Mouse (Mus musculus): ENCODE results near the gene Rgl2. TPM values are rescaled to one million over a fixed set of nuclear protein-coding genes. Genes with fewer than 3 reads are reported as not detected.
A peak's percentile ranks its signal among the peaks of the same experiment; 100 is the strongest.

Rgl2 gene
- polyA plus RNA-seq, 1 experiment from 2014 or later: 60.9 TPM

- H3K9ac ChIP-seq: peak overlapping the region; percentile 82
- H3K4me1 ChIP-seq: peaks cover 51% of the 10 kb centered on the region
- ATAC-seq (replicated peaks): no peak
- peak overlapping the region; percentile 94 for H3K4me3 ChIP-seq
- H3K36me3 ChIP-seq (replicated peaks): peaks cover 36% of the 10 kb centered on the region
- H3K27me3 ChIP-seq (replicated peaks): no peaks in the 10 kb centered on the region
- H3K4me2 ChIP-seq: peak overlapping the region; percentile 79
- 8% methylated on average over 10 of the region's 10 CpGs for WGBS
- no peaks in the 10 kb centered on the region for H3K9me3 ChIP-seq
- H3K27ac ChIP-seq: peak overlapping the region; percentile 94
Measured at GRCm38 (mm10) chr17:33956336-33956735, 27.0 kb downstream of the Rgl2 start.

DNA sequence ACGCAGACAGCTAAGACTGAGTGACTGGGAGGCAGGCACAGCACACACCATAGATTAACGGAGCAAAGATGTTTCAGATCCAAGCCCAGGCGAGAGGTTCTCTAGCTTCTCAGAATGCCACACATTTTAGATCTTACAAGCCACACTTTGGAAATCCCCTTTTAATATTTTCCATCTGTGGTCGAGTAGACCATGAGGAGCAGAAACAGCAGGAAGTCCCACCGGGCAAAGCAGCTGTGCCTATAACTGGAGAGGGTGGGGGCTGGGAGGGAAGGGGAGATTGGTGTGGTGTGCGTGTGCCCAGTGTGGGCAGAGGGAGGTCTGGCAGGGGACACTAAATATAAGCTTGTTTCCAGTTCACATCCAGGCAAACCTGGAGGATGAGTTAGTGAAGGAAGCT lies 28.1 kb downstream of the Rgl2 start:
- peaks cover 36% of the 10 kb centered on the region for H3K36me3 ChIP-seq (replicated peaks)
- no peak for ATAC-seq (replicated peaks)
- H3K9ac ChIP-seq: no peak overlapping the region
- peaks cover 41% of the 10 kb centered on the region for H3K4me1 ChIP-seq
- H3K4me3 ChIP-seq: no peak overlapping the region
- WGBS: 91% methylated on average over 6 of the region's 6 CpGs
- no peaks in the 10 kb centered on the region for H3K27me3 ChIP-seq (replicated peaks)
- H3K4me2 ChIP-seq: no peak overlapping the region
- no peak overlapping the region for H3K27ac ChIP-seq
- H3K9me3 ChIP-seq: no peaks in the 10 kb centered on the region

GRCm38 (mm10) chr17:33958451-33958850 lies 29.1 kb downstream of the Rgl2 start:
- no peak for ATAC-seq (replicated peaks)
- no peak overlapping the region for H3K27ac ChIP-seq
- H3K4me3 ChIP-seq: no peak overlapping the region
- no peak overlapping the region for H3K4me2 ChIP-seq
- no peak overlapping the region for H3K9ac ChIP-seq
- no peaks in the 10 kb centered on the region for H3K9me3 ChIP-seq
- peaks cover 31% of the 10 kb centered on the region for H3K4me1 ChIP-seq
- no peaks in the 10 kb centered on the region for H3K27me3 ChIP-seq (replicated peaks)
- peaks cover 36% of the 10 kb centered on the region for H3K36me3 ChIP-seq (replicated peaks)
- 96% methylated on average over 11 of the region's 11 CpGs for WGBS

DNA sequence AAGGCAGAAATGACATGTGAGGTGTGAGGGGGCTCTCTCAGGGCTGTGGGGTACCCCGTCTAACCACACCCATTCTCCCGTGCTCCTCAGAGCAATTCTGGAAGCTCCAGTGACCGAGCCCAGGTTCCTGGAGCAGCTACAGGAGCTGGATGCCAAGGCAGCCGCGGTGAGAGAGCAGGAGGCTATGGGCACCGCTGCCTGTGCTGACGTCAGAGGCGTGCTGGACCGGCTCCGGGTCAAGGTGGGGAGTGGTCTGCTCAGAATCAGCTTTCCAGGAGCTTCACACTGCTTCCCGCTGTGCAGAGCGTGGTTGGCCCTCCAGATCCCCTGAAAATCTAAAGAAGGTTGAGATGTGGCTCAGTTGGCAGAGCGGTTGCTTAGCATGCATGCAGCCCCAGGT lies 29.8 kb downstream of the Rgl2 start:
- Histone ChIP-seq H3K27ac (no peak overlapping the region), H3K4me3 (no peak overlapping the region), H3K9me3 (no peaks in the 10 kb centered on the region), H3K4me2 (no peak overlapping the region), H3K9ac (no peak overlapping the region), H3K27me3 (replicated peaks) (no peaks in the 10 kb centered on the region), H3K36me3 (replicated peaks) (peaks cover 35% of the 10 kb centered on the region; the same call in 1 of the 2 replicates), H3K4me1 (peaks cover 24% of the 10 kb centered on the region)
- ATAC-seq (replicated peaks): no peak
- 95% methylated on average over 13 of the region's 13 CpGs for WGBS

- Histone ChIP-seq H3K36me3 (replicated peaks) (peaks cover 37% of the 10 kb centered on the region; the same call in 1 of the 2 replicates), H3K27ac (no peak overlapping the region), H3K9me3 (no peaks in the 10 kb centered on the region), H3K4me1 (peaks cover 16% of the 10 kb centered on the region), H3K4me3 (no peak overlapping the region), H3K4me2 (no peak overlapping the region), H3K9ac (no peak overlapping the region), H3K27me3 (replicated peaks) (no peaks in the 10 kb centered on the region)
- WGBS: 93% methylated on average over 15 of the region's 15 CpGs
- ATAC-seq (replicated peaks): no peak
Measured at GRCm38 (mm10) chr17:33959948-33960347, 30.6 kb downstream of the Rgl2 start.

GRCm38 (mm10) chr17:33962876-33963275 lies 33.5 kb downstream of the Rgl2 start:
- H3K4me1 ChIP-seq: 0 out of 2 replicates have a peak, but pooled peaks cover 3% of the 10 kb centered on the region
- H3K27ac ChIP-seq: no peak overlapping the region
- WGBS: 93% methylated on average over 7 of the region's 7 CpGs
- no peaks in the 10 kb centered on the region for H3K27me3 ChIP-seq (replicated peaks)
- no peak overlapping the region for H3K9ac ChIP-seq
- H3K36me3 ChIP-seq (replicated peaks): peaks cover 44% of the 10 kb centered on the region; the same call in 1 of the 2 replicates
- no peak overlapping the region for H3K4me3 ChIP-seq
- no peaks in the 10 kb centered on the region for H3K9me3 ChIP-seq
- no peak for ATAC-seq (replicated peaks)
- no peak overlapping the region for H3K4me2 ChIP-seq

DNA sequence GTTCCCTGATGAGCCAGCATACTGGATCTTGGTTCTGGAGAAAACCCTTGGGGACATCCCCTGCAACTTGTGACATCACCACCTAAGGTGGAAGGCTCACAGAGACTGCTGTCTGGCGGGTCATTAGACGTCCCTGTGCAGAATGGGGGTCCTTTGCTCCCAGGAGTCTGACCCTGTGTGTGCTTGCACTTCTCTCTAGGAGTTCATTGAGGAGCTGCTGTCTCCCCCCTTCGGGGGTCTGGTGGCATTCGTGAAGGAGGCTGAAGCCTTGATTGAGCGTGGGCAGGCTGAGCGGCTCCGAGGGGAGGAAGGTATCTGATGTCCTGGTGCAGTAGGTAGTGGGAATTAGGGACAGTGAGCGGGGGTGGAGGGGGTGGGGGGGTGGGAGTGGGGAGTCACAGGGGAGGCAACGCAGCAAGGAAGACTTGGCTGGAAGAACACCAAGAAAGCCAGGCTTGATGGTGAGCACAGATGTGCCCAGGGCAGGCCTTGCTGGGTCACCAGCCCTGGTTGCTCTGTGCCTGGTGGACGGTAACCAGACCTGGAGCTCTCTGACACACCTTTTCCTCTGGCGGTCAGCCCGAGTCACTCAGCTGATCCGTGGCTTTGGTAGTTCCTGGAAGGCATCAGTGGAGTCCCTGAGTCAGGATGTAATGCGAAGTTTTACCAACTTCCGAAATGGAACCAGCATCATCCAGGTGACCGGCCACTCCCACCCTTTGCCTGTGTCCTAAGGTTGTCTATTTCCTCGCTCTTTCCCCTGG lies 35.9 kb downstream of the Rgl2 start:
- Histone ChIP-seq H3K9ac (no peak overlapping the region), H3K27ac (no peak overlapping the region), H3K36me3 (replicated peaks) (peaks cover 26% of the 10 kb centered on the region; the same call in 1 of the 2 replicates), H3K27me3 (replicated peaks) (no peaks in the 10 kb centered on the region), H3K4me3 (no peak overlapping the region), H3K4me2 (no peak overlapping the region), H3K4me1 (no peaks in the 10 kb centered on the region), H3K9me3 (no peaks in the 10 kb centered on the region)
- no peak for ATAC-seq (replicated peaks)
- WGBS: 91% methylated on average over 17 of the region's 17 CpGs

- peaks cover 21% of the 10 kb centered on the region; the same call in 1 of the 2 replicates for H3K36me3 ChIP-seq (replicated peaks)
- no peak overlapping the region for H3K4me2 ChIP-seq
- 87% methylated on average over 16 of the region's 16 CpGs for WGBS
- no peaks in the 10 kb centered on the region for H3K9me3 ChIP-seq
- H3K27me3 ChIP-seq (replicated peaks): no peaks in the 10 kb centered on the region
- H3K4me1 ChIP-seq: no peaks in the 10 kb centered on the region
- H3K27ac ChIP-seq: no peak overlapping the region
- ATAC-seq (replicated peaks): no peak
- H3K4me3 ChIP-seq: no peak overlapping the region
- H3K9ac ChIP-seq: no peak overlapping the region
Measured at GRCm38 (mm10) chr17:33965846-33966550, 36.7 kb downstream of the Rgl2 start.

GRCm38 (mm10) chr17:33968489-33968888 lies 39.1 kb downstream of the Rgl2 start:
- Histone ChIP-seq H3K9ac (no peak overlapping the region), H3K36me3 (replicated peaks) (0 out of 2 replicates have a peak, but pooled peaks cover 9% of the 10 kb centered on the region), H3K9me3 (no peaks in the 10 kb centered on the region), H3K27ac (no peak overlapping the region), H3K27me3 (replicated peaks) (no peaks in the 10 kb centered on the region), H3K4me3 (no peak overlapping the region), H3K4me1 (no peaks in the 10 kb centered on the region), H3K4me2 (no peak overlapping the region)
- whole genome bisulfite sequencing: 4% methylated on average over 9 of the region's 9 CpGs
- peak; percentile 76 for ATAC-seq (replicated peaks)

DNA sequence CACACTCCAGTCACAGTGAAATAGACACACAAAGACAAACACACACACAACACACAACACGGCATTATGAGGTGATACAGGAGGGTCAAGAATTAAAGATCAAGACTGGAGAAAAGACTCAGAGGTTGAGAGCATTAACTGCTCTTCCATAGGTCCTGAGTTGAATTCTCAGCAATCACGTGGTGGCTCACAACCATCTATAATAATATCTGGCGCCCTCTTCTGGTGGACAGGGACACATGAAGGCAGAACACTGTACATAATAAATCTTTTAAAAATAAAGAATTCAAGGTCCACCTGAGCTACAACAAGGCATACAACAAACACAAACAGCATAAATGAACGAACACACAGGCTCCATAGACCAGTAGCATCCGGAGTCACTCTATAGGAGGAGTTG lies 39.6 kb downstream of the Rgl2 start:
- Histone ChIP-seq H3K9ac (no peak overlapping the region), H3K27ac (no peak overlapping the region), H3K27me3 (replicated peaks) (no peaks in the 10 kb centered on the region), H3K9me3 (no peaks in the 10 kb centered on the region), H3K4me2 (no peak overlapping the region), H3K4me3 (no peak overlapping the region), H3K36me3 (replicated peaks) (0 out of 2 replicates have a peak, but pooled peaks cover 9% of the 10 kb centered on the region), H3K4me1 (no peaks in the 10 kb centered on the region)
- peak; percentile 66 for ATAC-seq (replicated peaks)
- 30% methylated on average over 5 of the region's 5 CpGs for WGBS

DNA sequence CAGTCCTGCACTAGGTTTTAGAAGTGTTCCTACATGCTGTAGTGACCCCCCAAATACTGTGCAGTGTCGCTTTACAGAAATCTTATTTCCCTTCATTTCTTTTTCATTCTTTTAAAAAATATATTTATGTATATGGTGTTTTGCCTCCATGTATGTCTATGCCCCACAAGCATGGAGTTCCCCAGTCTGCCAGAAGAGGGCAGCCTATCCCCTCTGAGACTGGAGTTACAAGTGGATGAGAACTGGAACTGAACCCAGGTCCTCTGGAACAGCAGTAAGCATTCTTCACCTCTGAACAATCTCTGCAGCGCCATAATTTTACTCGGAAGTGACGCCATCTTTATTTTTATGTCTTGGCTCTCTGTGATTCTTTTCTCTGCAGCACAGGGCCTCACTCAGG lies 40.1 kb downstream of the Rgl2 start:
- no peak overlapping the region for H3K4me2 ChIP-seq

GRCm38 (mm10) chr17:33972691-33973090 lies 43.3 kb downstream of the Rgl2 start:
- ATAC-seq (replicated peaks): no peak
- Histone ChIP-seq H3K4me2 (no peak overlapping the region), H3K9ac (no peak overlapping the region), H3K36me3 (replicated peaks) (no peaks in the 10 kb centered on the region), H3K27ac (no peak overlapping the region), H3K9me3 (no peaks in the 10 kb centered on the region), H3K27me3 (replicated peaks) (peaks cover 19% of the 10 kb centered on the region), H3K4me3 (no peak overlapping the region), H3K4me1 (no peaks in the 10 kb centered on the region)
- 23% methylated on average over 1 of the region's 1 CpGs for WGBS

More for the DNA sequence above, 40.1 kb downstream of the Rgl2 start:
- no peak overlapping the region for H3K4me3 ChIP-seq
- no peak overlapping the region for H3K27ac ChIP-seq
- H3K4me1 ChIP-seq: no peaks in the 10 kb centered on the region
- no peaks in the 10 kb centered on the region for H3K9me3 ChIP-seq
- H3K9ac ChIP-seq: no peak overlapping the region
- 0 out of 2 replicates have a peak, but pooled peaks cover 9% of the 10 kb centered on the region for H3K36me3 ChIP-seq (replicated peaks)
- ATAC-seq (replicated peaks): no peak
- 73% methylated on average over 4 of the region's 4 CpGs for WGBS
- no peaks in the 10 kb centered on the region for H3K27me3 ChIP-seq (replicated peaks)

Measured in midbrain, embryonic 15.5 days (tissue).